Mouse (Mus musculus) mouse embryonic stem cell (cell line): ENCODE results near the gene Kank1.

ENCODE experiments used
- in situ Hi-C, 2 experiments: fragments of 300-500 bp; cut with MboI; formaldehyde crosslinking; loops; 1 replicate in 1 of 2; 3 replicates in 1 of 2; pipeline ENCODE4 v1.14.3; 2019 to 2020; ENCODE audit warnings: low sequenced_read_pairs in 2 of 2, low pct_unique_long_range_greater_than_20kb in 1 of 2, mixed read lengths in 1 of 2; ENCODE audit not compliant: unreplicated experiment in 1 of 2

The Kank1 gene

GRCm38 (mm10) chr19:25344371-25344770 is 107.6 kb downstream of the Kank1 start:
- in situ Hi-C loops: loop anchor here in 1 of 2 experiments (25.0 kb wide), 1 partner anchor 293 kb away; no protein-coding TSS in a partner anchor

DNA sequence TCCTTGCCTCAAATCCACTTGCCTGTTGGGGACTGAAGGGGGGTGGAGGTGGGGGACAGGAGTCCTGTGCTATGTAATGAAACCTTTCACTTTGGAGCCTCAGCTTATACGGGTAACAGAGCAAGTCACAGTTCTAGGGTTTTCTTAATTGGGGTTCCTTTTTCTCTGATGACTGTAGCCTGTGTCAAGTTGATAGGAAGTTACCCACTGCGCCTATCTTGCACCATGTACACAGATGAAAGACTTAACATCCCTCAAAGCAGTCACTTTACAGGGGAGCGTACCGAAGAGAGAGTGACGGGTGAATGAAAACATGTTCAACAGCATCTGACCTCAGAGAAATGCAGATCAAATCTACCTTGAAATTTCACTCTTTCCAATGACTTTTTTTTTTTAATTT is 109.2 kb downstream of the Kank1 start:
- in situ Hi-C loops: loop anchor here in 1 of 2 experiments (25.0 kb wide), 1 partner anchor 291 kb away; no protein-coding TSS in a partner anchor

DNA sequence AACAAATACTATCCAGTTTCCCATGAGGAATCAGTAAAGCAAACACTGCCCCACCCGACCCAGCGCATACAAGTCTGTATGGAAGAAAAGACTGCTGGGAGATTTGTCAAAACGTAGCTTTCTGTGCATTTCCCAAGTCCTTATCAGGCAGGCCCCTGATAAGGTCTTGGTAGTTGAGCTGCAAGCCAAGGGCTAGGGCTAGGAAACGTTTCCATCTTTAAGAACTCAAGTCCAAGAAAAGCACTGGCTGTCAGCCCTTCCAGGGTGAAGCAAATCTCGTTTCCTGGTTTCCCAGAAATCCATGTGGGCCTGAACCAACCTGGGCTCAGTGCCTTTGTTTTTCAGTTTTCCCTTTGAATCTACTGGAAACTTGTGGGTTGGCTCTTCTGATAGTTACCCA is 110.7 kb downstream of the Kank1 start:
- in situ Hi-C loops: loop anchor here in 1 of 2 experiments (25.0 kb wide), 1 partner anchor 290 kb away; no protein-coding TSS in a partner anchor

DNA sequence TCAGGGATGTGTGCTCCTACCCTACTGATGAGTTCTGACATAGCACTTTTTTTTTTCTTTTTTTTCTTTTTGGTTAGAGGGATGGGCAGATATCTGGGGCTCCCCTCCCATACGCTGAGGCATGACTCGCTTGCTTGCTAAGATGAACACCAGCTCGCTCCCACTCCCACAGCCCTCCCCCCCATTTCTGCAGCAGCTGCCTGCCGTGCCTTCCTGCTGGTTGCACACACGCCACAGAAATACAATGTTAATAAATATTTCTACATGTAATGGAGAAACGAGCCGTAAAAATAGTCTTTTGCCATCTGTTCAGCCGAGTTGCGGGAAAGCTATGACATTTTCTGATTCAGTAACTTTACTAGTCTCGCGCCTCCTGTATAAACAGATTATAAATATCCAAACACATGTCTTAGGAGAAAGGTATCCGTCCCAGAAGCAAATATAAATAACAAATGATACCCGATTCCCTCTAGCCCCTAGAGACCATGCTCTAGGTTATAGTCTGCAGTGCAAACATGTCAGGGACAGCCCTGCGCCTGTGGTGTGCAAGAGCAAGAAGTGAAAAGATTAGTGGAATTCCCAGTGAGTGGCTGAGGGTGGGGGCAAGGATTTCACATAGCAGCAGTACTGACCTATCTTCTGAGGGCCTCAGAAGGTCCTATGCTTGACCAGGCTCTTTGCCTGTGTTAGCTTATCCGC is 114.6 kb downstream of the Kank1 start:
- in situ Hi-C loops: no loop called here

DNA sequence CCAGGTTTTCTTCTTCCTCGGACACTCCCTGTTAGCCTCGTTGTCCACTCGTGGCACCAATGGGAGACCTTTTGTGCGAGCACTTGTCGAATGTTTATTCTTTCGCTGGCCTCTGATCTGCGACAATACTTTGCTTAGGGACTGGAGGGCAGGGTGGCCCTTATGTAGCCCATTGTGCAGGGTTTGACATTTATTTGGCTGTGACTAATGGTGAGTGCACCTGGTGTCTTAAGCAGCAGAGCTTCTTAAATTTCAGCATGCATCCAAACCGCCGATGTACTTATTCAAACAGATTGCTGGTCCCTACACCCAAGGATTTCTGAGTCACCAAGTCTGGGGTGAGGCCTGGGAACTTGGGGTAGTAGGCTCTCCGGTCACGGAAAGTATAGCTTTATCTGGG is 120.3 kb downstream of the Kank1 start:
- in situ Hi-C loops: no loop called here

DNA sequence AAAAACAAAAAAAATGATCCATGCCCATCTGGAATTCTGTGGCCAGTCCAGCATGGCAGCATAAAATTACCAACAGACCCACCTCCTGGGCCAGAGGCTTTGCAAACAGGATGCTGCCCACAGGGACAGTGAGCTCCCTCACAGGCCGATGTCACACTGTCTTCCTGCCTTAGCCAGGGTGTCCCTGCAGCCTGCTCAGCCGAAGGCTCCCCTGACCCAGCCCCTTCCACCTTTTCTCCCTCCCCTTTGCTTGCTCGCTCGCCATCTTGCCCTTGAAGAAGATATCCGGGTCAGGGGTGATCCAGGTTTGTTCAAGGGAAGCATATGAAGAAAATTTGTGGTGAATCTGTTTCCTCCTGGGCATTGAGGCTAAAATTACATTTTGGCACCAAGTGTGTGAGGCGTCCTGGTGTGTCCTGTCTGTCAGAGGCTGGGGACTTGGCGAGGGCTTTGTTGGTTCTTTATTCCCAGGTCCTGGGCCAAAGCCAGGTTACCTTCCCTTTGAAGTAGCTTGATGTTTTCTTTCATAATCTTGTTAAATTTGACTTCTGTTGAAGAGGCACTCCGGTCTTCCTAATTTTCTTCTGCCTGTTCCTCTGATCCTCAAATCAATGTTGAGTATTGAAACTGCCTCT is 121.8 kb downstream of the Kank1 start:
- in situ Hi-C loops: no loop called here

DNA sequence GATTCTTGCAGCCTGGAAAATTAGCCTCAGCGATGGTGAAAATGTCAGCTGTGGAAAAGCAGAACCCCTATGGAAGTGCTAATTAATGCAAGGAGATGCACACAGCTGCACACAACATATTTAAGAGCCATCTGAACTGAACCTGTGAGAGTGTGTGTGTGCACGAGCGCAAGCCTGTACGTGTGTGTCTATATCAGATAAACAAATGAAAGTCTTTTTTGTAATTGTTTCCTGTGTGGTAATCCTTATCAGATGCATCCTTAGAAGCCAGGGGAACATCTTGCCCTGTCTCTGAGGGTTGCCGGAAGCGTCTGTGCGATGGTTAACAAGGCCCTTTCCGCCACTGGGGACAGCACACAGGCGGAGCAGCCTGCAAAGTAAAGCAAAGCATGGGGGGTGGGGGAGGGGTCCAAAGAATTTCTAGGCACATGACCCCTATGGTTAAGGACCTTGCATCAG is 123.8 kb downstream of the Kank1 start:
- in situ Hi-C loops: no loop called here

GRCm38 (mm10) chr19:25361956-25362355 is 125.2 kb downstream of the Kank1 start:
- in situ Hi-C loops: no loop called here

DNA sequence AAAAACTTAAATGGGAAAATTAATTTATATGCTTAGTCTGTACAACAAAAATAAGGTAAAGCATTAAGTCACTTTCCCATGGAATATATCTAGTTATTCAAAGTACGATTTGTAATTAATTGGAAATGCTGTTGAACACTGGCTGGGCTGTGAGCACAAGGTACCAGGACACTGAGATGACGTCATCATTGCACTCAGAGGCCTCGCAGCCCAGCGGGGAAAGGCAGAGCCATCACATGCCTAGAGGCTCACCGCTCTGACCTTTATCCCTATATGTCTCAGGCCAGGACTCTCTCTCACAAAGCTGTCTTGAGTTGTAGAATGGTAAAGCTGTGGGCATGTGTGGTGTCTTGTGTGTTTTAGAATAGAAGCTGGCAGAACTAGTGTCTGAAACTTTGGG is 128.9 kb downstream of the Kank1 start:
- in situ Hi-C loops: no loop called here

GRCm38 (mm10) chr19:25366620-25367019 is 129.8 kb downstream of the Kank1 start:
- in situ Hi-C loops: no loop called here

DNA sequence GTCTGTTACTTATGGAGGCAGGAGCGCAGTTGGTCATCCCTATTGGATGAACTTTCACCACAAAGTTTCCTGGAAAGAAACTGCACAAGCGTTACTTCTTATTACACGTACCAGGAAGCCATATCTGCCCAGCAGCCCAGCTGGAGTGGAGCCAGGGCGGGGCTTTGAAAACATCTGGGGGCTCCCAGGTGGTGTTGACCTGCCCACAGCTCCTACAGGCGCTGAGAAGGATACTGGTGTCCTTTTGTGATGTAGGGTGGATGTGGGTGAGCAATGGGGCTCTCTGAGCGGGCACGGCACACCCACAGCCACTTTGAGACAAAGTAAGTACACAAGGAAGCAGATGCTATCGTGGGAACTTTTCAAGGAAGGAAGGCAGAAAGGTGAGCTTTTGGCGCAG is 133.7 kb downstream of the Kank1 start:
- in situ Hi-C loops: no loop called here

GRCm38 (mm10) chr19:25372794-25373193 is 136.0 kb downstream of the Kank1 start:
- in situ Hi-C loops: no loop called here

- in situ Hi-C loops: no loop called here
Measured at GRCm38 (mm10) chr19:25373594-25373993, 136.8 kb downstream of the Kank1 start.

DNA sequence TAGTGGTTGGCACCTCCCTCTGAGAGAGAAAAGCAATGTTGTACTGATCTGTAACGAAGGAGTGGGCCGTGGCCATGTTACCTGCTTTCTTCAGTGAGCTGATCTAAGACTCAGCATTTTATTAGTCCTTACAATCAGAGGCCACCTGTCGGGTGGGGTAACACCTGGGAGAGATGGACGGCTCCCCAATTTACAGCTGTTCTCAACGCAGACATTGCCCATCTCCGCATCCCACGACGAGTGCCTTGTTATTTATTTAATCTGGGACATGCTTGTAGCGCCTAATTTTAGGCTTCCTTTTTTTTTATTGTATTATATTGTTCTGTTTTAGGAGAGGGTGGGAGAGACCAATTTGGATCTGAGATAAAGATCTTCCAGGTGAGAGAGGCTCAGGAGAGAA is 137.4 kb downstream of the Kank1 start:
- in situ Hi-C loops: no loop called here

DNA sequence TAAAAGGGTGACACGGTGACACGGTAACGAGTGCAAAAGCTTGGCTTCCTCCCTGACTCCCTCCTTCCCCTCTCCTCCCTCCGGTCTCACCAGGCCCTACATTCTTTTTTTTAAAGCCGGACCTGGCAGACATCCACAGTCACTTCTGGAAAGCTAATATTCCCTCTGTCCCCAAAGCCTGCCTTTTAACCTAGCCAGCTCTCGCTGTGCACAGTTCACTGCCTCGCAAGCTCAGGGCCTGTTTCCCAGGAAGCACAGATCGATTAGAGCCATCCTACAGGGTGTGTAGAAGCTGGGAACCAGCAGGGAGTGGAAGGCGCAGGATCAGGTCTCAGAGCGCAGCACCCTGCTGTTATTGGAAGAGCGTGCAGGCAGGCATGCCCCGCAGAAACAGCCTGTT is 138.2 kb downstream of the Kank1 start:
- in situ Hi-C loops: no loop called here

- in situ Hi-C loops: no loop called here
Measured at GRCm38 (mm10) chr19:25376871-25377270, 140.1 kb downstream of the Kank1 start.

GRCm38 (mm10) chr19:25380675-25381074 is 143.9 kb downstream of the Kank1 start:
- in situ Hi-C loops: no loop called here

DNA sequence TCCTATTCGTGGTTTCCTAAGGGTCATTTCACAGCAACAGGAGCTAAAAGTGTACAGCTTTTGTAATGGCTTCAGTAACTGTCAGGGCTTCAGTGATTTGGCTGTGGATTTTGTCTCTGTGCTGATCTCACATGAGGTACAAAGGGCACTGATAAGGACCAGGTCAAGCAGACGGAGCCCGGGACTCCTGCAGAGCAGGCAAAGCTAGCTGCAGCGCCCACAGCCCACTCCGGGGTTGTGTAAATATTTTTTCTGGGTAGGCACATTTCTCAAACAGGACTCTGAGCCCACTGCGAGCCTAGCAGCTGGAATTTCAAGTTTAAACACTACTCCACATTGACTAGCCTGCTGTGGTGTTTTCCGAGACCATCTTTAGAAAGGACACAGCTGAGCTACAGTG is 145.2 kb downstream of the Kank1 start:
- in situ Hi-C loops: no loop called here

GRCm38 (mm10) chr19:25382494-25382893 is 145.7 kb downstream of the Kank1 start:
- in situ Hi-C loops: no loop called here
